Mouse (Mus musculus): ENCODE data around the gene Emc8. TPM values are rescaled to one million over a fixed set of nuclear protein-coding genes. Genes with fewer than 3 reads are reported as not detected.
A peak's percentile ranks its signal among the peaks of the same experiment; 100 is the strongest.

The Emc8 gene
- polyA plus RNA-seq, 1 experiment from 2014 or later: 180 TPM

GRCm38 (mm10) chr8:120665726-120666455 lies 2.5 kb downstream of the Emc8 start:
- peak overlapping the region; percentile 82 for H3K4me2 ChIP-seq (replicated peaks)
- no peaks in the 10 kb centered on the region for H3K9me3 ChIP-seq
- peaks cover 53% of the 10 kb centered on the region for H3K4me1 ChIP-seq (replicated peaks)
- 83% methylated on average over 3 of the region's 3 CpGs for WGBS
- no peak for ATAC-seq
- H3K4me3 ChIP-seq (replicated peaks): peak overlapping the region; percentile 97; the same call in 1 of the 2 replicates
- H3K27ac ChIP-seq: no peak overlapping the region
- peak overlapping the region; percentile 98 for H3K9ac ChIP-seq (replicated peaks)
- H3K27me3 ChIP-seq: no peaks in the 10 kb centered on the region
- H3K36me3 ChIP-seq: peaks cover 10% of the 10 kb centered on the region

DNA sequence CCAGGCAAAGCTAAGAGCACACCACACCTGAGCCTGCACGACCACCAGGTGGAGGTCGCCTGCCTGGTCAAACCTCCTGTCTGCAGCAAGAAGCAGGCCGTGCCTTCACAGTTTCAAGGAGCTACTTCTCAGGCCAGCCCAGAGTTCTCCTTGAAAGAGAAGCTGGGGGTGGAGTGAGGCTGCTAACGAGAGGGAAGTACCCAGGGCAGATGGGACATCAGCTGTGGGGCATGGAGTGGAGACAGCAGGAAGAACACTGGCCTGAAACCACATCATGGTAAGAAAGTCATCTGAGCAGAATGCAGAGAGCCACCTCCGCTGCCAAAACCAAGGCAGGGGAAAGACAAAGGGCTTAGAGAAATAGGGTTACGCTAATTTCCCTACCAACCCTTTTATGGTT lies 3.8 kb downstream of the Emc8 start:
- H3K9ac ChIP-seq (replicated peaks): 0 out of 2 replicates have a peak overlapping the region, but pooled peaks have one; percentile 19
- H3K4me1 ChIP-seq (replicated peaks): peaks cover 45% of the 10 kb centered on the region
- H3K4me2 ChIP-seq (replicated peaks): no peak overlapping the region
- no peaks in the 10 kb centered on the region for H3K9me3 ChIP-seq
- ATAC-seq: no peak
- no peak overlapping the region for H3K4me3 ChIP-seq (replicated peaks)
- H3K27ac ChIP-seq: no peak overlapping the region
- no peaks in the 10 kb centered on the region for H3K27me3 ChIP-seq
- H3K36me3 ChIP-seq: peaks cover 7% of the 10 kb centered on the region
- WGBS: 79% methylated on average over 6 of the region's 6 CpGs

- Histone ChIP-seq H3K4me1 (replicated peaks) (0 out of 2 replicates have a peak, but pooled peaks cover 5% of the 10 kb centered on the region), H3K9ac (replicated peaks) (no peak overlapping the region), H3K27me3 (no peaks in the 10 kb centered on the region), H3K36me3 (peaks cover 71% of the 10 kb centered on the region), H3K27ac (no peak overlapping the region), H3K9me3 (no peaks in the 10 kb centered on the region), H3K4me3 (replicated peaks) (no peak overlapping the region), H3K4me2 (replicated peaks) (no peak overlapping the region)
- ATAC-seq: no peak
- WGBS: 80% methylated on average over 8 of the region's 8 CpGs
Measured at GRCm38 (mm10) chr8:120657415-120657814, 11.0 kb downstream of the Emc8 start.

DNA sequence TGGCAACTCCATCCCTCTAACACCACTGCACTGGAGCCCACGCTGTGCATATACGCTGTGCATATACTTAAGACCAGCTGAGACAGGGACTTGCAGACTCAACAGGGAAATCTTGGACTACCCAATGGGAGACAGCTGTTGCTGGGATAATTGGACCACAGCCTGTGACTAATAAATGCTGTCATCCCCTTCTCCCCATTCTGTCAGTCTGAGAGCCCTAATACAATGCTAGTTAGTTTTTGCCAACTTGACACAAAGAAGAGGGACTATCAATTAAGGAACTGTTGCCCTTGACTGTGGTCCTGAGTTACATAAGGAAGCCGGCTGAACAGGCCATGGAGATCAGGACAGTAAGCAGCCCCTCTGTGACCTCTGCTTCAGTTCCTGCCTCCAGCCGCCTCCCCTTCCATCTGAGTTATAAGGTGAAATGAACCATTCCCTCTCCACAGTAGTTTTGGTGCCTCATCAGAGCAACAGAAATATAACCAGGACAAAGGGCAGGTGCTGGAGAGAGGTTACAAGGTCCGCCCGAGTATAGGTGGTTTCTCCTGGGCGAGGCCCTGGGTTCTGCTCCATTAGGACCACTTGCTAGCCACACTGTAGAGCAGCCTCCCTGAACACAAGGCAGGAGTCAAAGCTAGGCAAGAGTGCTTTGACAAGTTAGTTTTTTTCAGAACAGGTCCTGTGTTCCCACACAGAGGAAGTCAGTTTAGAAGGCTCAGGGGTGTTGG lies 11.9 kb downstream of the Emc8 start:
- Histone ChIP-seq H3K4me1 (replicated peaks) (0 out of 2 replicates have a peak, but pooled peaks cover 5% of the 10 kb centered on the region), H3K9me3 (no peaks in the 10 kb centered on the region), H3K9ac (replicated peaks) (no peak overlapping the region), H3K4me3 (replicated peaks) (no peak overlapping the region), H3K27me3 (no peaks in the 10 kb centered on the region), H3K36me3 (peaks cover 72% of the 10 kb centered on the region), H3K27ac (no peak overlapping the region), H3K4me2 (replicated peaks) (no peak overlapping the region)
- WGBS: 80% methylated on average over 7 of the region's 7 CpGs
- ATAC-seq: no peak

GRCm38 (mm10) chr8:120647532-120647931 lies 20.8 kb downstream of the Emc8 start, which contains the start of gene 1190005I06Rik:
Gene 1190005I06Rik, minus strand, starts transcription at chr8:120647632.
- WGBS: 23% methylated on average over 7 of the region's 7 CpGs
- Histone ChIP-seq H3K27ac (no peak within 1 kb of the TSS), H3K9me3 (no peaks in the 10 kb centered on the region), H3K4me1 (replicated peaks) (peaks cover 11% of the 10 kb centered on the region), H3K36me3 (peaks cover 11% of the 10 kb centered on the region), H3K27me3 (no peaks in the 10 kb centered on the region), H3K4me2 (replicated peaks) (no peak within 1 kb of the TSS), H3K4me3 (replicated peaks) (no peak within 1 kb of the TSS), H3K9ac (replicated peaks) (no peak within 1 kb of the TSS)
- no peak for ATAC-seq

GRCm38 (mm10) chr8:120644663-120645062 lies 23.7 kb downstream of the Emc8 start:
- Histone ChIP-seq H3K4me2 (replicated peaks) (no peak overlapping the region), H3K27me3 (no peaks in the 10 kb centered on the region), H3K9me3 (no peaks in the 10 kb centered on the region), H3K4me3 (replicated peaks) (no peak overlapping the region), H3K4me1 (replicated peaks) (peaks cover 17% of the 10 kb centered on the region), H3K27ac (no peak overlapping the region), H3K9ac (replicated peaks) (no peak overlapping the region), H3K36me3 (no peaks in the 10 kb centered on the region)
- ATAC-seq: peak; percentile 46; the same call in 1 of the 2 replicates
- WGBS: 77% methylated on average over 7 of the region's 7 CpGs

DNA sequence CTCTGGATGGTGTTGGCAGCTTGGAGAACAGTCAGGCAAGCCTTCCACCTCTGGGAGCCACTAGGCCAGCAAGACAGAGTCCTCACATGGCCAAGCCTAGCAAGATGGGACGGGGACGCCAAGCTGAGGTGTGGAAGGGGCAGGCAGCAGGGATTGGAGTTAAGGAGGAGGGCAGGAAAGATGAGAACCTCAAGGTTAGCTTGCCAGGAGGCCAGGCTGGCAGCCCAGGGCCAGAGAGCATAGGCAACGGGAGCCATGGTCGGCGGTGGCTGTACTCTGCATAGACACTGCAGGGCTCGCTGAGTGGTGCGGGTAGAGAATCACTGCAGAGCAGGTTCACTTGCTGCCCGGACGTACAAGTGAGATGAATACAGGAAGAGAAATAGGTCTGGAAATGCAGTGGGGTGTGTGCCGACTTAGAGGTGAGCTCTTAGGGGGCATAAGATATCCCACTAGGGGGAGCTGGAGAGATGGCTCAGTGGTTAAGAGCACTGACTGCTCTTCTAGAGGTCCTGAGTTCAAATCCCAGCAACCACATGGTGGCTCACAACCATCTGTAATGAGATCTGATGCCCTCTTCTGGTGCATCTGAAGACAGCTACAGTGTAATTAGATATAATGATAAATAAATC lies 26.2 kb downstream of the Emc8 start:
- 71% methylated on average over 10 of the region's 10 CpGs for WGBS
- no peak for ATAC-seq
- Histone ChIP-seq H3K9me3 (no peaks in the 10 kb centered on the region), H3K9ac (replicated peaks) (no peak overlapping the region), H3K4me2 (replicated peaks) (no peak overlapping the region), H3K27me3 (no peaks in the 10 kb centered on the region), H3K27ac (peak overlapping the region; percentile 5; the same call in 1 of the 2 replicates), H3K36me3 (no peaks in the 10 kb centered on the region), H3K4me1 (replicated peaks) (0 out of 2 replicates have a peak, but pooled peaks cover 6% of the 10 kb centered on the region), H3K4me3 (replicated peaks) (no peak overlapping the region)

DNA sequence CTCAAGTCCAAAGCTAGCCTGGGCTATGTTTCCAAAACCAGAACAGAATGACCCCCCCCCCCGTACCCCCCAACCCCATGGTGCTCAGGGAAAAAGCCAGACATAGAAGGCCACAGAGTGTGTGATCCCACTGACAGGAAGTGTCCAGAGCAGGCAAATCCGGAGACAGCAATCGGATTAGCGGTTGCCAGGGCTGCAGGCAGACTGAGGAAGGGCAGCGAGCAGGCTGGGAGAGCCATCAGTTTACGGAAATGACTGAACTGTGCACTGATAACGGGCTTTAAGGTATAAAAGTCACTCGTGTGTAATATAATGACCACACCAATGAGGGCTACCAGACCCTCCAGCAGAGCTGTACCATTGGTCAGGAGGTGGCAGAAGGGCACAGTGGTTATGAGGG lies 27.1 kb downstream of the Emc8 start:
- WGBS: 12% methylated on average over 8 of the region's 8 CpGs
- Histone ChIP-seq H3K27me3 (0 out of 2 replicates have a peak, but pooled peaks cover 3% of the 10 kb centered on the region), H3K4me1 (replicated peaks) (0 out of 2 replicates have a peak, but pooled peaks cover 6% of the 10 kb centered on the region), H3K36me3 (no peaks in the 10 kb centered on the region), H3K9ac (replicated peaks) (no peak overlapping the region), H3K9me3 (no peaks in the 10 kb centered on the region), H3K4me2 (replicated peaks) (0 out of 2 replicates have a peak overlapping the region, but pooled peaks have one; percentile 11), H3K4me3 (replicated peaks) (no peak overlapping the region), H3K27ac (peak overlapping the region; percentile 17)
- peak; percentile 48; the same call in 1 of the 2 replicates for ATAC-seq

- peak overlapping the region; percentile 97 for H3K4me2 ChIP-seq (replicated peaks)
- peak overlapping the region; percentile 60 for H3K4me3 ChIP-seq (replicated peaks)
- peak overlapping the region; percentile 76 for H3K9ac ChIP-seq (replicated peaks)
- H3K9me3 ChIP-seq: no peaks in the 10 kb centered on the region
- peaks cover 18% of the 10 kb centered on the region for H3K4me1 ChIP-seq (replicated peaks)
- H3K27me3 ChIP-seq: peaks cover 39% of the 10 kb centered on the region
- no peak overlapping the region for H3K27ac ChIP-seq
- H3K36me3 ChIP-seq: no peaks in the 10 kb centered on the region
- WGBS: under 1% methylated on average over 36 of the region's 42 CpGs
- peak; percentile 48 for ATAC-seq
Measured at GRCm38 (mm10) chr8:120634329-120634839, 34.0 kb downstream of the Emc8 start.

- peak; percentile 69 for ATAC-seq
- Histone ChIP-seq H3K4me2 (replicated peaks) (peak overlapping the region; percentile 97), H3K36me3 (no peaks in the 10 kb centered on the region), H3K4me3 (replicated peaks) (peak overlapping the region; percentile 60), H3K9ac (replicated peaks) (peak overlapping the region; percentile 76), H3K27me3 (peaks cover 39% of the 10 kb centered on the region), H3K4me1 (replicated peaks) (peaks cover 18% of the 10 kb centered on the region), H3K9me3 (no peaks in the 10 kb centered on the region), H3K27ac (no peak overlapping the region)
- WGBS: 1% methylated on average over 43 of the region's 44 CpGs
Measured at GRCm38 (mm10) chr8:120633665-120634271, 34.6 kb downstream of the Emc8 start.

- peak overlapping the region; percentile 97 for H3K4me2 ChIP-seq (replicated peaks)
- H3K4me3 ChIP-seq (replicated peaks): peak overlapping the region; percentile 60
- peaks cover 39% of the 10 kb centered on the region for H3K27me3 ChIP-seq
- no peak overlapping the region for H3K27ac ChIP-seq
- 0 out of 2 replicates have a peak, but pooled peaks have one; percentile 35 for ATAC-seq
- H3K9me3 ChIP-seq: no peaks in the 10 kb centered on the region
- H3K9ac ChIP-seq (replicated peaks): peak overlapping the region; percentile 76; the same call in 1 of the 2 replicates
- peaks cover 18% of the 10 kb centered on the region for H3K4me1 ChIP-seq (replicated peaks)
- 23% methylated on average over 17 of the region's 17 CpGs for WGBS
- H3K36me3 ChIP-seq: no peaks in the 10 kb centered on the region
Measured at GRCm38 (mm10) chr8:120632969-120633664, 35.3 kb downstream of the Emc8 start.

Data from midbrain, embryonic 13.5 days (tissue).